Mouse (Mus musculus) stomach, postnatal 0 days (tissue): ENCODE data around the gene Clba1. TPM values are rescaled to one million over a fixed set of nuclear protein-coding genes. Genes with fewer than 3 reads are reported as not detected.

Experiments
- ATAC-seq: fragments of 200-750 bp; cut with Nextera tagmentation; 2 replicates; pipeline ENCODE4 v1.8.0; 2017; ENCODE audit not compliant: low FRiP score, low TSS enrichment
- DNase-seq: peaks from one replicate; pipeline ENCODE4 v3.0.0-alpha.2; 2016; ENCODE audit warnings: low spot score
- H3K27ac ChIP-seq: fragments of 300-500 bp; sonication (generic); replicated peaks from 2 replicates; pipeline ENCODE4 v1.5.1; 2014; ENCODE audit warnings: mild to moderate bottlenecking, control low read depth
- H3K27me3 ChIP-seq: fragments of 300-500 bp; sonication (generic); 2 replicates; pipeline ENCODE4 v1.6.1; 2014; ENCODE audit warnings: low read length; ENCODE audit not compliant: control insufficient read depth, insufficient read depth
- H3K36me3 ChIP-seq: fragments of 300-500 bp; sonication (generic); 2 replicates; pipeline ENCODE4 v1.6.1; 2014; ENCODE audit warnings: low read length, mixed read lengths; ENCODE audit not compliant: control insufficient read depth, insufficient read depth
- H3K4me1 ChIP-seq: fragments of 300-500 bp; sonication (generic); replicated peaks from 2 replicates; pipeline ENCODE4 v1.6.1; 2014; ENCODE audit warnings: antibody characterized with exemption; ENCODE audit not compliant: control insufficient read depth, insufficient read depth
- H3K4me2 ChIP-seq: fragments of 300-500 bp; sonication (generic); replicated peaks from 2 replicates; pipeline ENCODE4 v1.6.1; 2014; ENCODE audit warnings: low read depth, mild to moderate bottlenecking, control low read depth, moderate library complexity
- H3K4me3 ChIP-seq: fragments of 300-500 bp; sonication (generic); 2 replicates; pipeline ENCODE4 v1.5.1; 2014; ENCODE audit warnings: low read depth, low read length, control low read depth
- H3K9ac ChIP-seq: fragments of 300-500 bp; sonication (generic); 2 replicates; pipeline ENCODE4 v1.6.1; 2014; ENCODE audit warnings: mild to moderate bottlenecking, low read length, control low read depth, mixed read lengths
- H3K9me3 ChIP-seq: fragments of 300-500 bp; sonication (generic); 2 replicates; pipeline ENCODE4 v1.6.1; 2016; ENCODE audit warnings: low read length; ENCODE audit not compliant: control insufficient read depth
- CTCF ChIP-seq: IDR thresholded peaks from 2 replicates; pipeline ENCODE4 v1.5.1; 2016; ENCODE audit warnings: antibody characterized with exemption, low read depth, mild to moderate bottlenecking, moderate library complexity
- EP300 ChIP-seq: optimal IDR thresholded peaks from 2 replicates; pipeline ENCODE3; 2016; ENCODE audit warnings: antibody characterized with exemption
- WGBS: fragments of 180-500 bp; shearing (Covaris S2); extraction: QIAGEN DNeasy Blood & Tissue Kit; methylation state at CpG from one replicate; pipeline ENCODE4 v1.1.7; 2014; 5-methylcytosine and 5-hydroxymethylcytosine counted together
- polyA plus RNA-seq: library from polyadenylated mRNA; unstranded; fragments of >200 nt; fragmentation: Nextera tagmentation; extraction: Ambion mirVana; gene quantifications from 2 replicates; pipeline ENCODE4 v1.2.1, GENCODE M21; 2015

The Clba1 gene
- polyA plus RNA-seq, 1 experiment from 2014 or later: 6.8 TPM

GRCm38 (mm10) chr12:112769031-112769430, 39.7 kb upstream of the Clba1 start:
- Histone ChIP-seq H3K9ac (no peak overlapping the region), H3K36me3 (no peaks in the 10 kb centered on the region), H3K4me1 (no peaks in the 10 kb centered on the region), H3K27me3 (no peaks in the 10 kb centered on the region), H3K4me3 (no peak overlapping the region), H3K4me2 (no peak overlapping the region), H3K9me3 (no peaks in the 10 kb centered on the region), H3K27ac (no peak overlapping the region)
- ATAC-seq (no peak), DNase-seq (no peak)
- WGBS: 82% methylated on average over 6 of the region's 6 CpGs
- TF ChIP-seq CTCF: no peak
- no peak for TF ChIP-seq EP300

DNA sequence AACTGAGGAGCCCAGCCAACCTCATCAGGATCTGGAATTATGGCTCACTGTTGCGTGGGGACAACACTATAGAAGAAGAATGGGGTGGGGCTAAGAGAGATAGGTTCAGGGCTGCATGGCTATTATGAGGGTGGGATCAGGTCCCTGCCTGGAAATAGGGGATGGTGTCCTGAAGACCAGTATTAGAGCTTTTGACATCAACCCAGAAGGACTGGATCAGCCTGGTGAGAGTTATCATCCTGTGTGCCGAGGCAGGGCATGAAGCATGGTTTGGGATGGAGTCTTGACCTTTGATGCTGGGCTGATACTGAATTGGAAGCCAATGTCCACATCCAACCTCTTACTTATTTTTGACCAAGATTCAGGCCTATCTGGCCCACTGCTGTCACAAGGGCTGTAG, 39.0 kb upstream of the Clba1 start:
- Histone ChIP-seq H3K36me3 (no peaks in the 10 kb centered on the region), H3K27ac (no peak overlapping the region), H3K4me2 (no peak overlapping the region), H3K4me3 (no peak overlapping the region), H3K27me3 (no peaks in the 10 kb centered on the region), H3K4me1 (no peaks in the 10 kb centered on the region), H3K9ac (no peak overlapping the region), H3K9me3 (no peaks in the 10 kb centered on the region)
- 74% methylated on average over 2 of the region's 2 CpGs for WGBS
- ATAC-seq (no peak), DNase-seq (no peak)
- TF ChIP-seq EP300 (no peak), CTCF (no peak)

GRCm38 (mm10) chr12:112770396-112770795, 38.3 kb upstream of the Clba1 start:
- WGBS: 59% methylated on average over 4 of the region's 4 CpGs
- Histone ChIP-seq H3K9me3 (no peaks in the 10 kb centered on the region), H3K27me3 (no peaks in the 10 kb centered on the region), H3K36me3 (no peaks in the 10 kb centered on the region), H3K9ac (no peak overlapping the region), H3K27ac (no peak overlapping the region), H3K4me3 (no peak overlapping the region), H3K4me1 (no peaks in the 10 kb centered on the region), H3K4me2 (no peak overlapping the region)
- DNase-seq (no peak), ATAC-seq (no peak)
- TF ChIP-seq CTCF (no peak), EP300 (no peak)

DNA sequence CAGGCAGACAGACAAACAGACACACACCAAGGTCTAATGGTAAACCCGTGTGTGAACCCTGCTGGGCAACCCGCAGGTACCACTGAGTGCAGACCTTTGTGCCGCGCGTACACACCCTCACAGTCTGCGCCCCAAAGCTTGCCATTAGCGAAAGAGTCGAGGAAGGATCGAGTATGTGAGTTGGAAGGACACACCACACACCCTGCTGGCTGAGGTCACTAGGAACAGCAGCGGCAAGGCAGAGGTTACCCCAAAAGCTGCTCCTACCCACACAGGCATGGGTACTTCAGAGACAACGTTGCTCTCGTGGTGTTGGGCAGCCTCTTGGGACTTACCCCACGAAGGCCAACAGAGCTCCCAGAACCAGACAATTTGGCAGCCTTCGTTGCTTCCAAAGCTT, 36.4 kb upstream of the Clba1 start:
- Histone ChIP-seq H3K27me3 (no peaks in the 10 kb centered on the region), H3K36me3 (no peaks in the 10 kb centered on the region), H3K27ac (no peak overlapping the region), H3K4me3 (no peak overlapping the region), H3K4me2 (no peak overlapping the region), H3K9ac (no peak overlapping the region), H3K4me1 (no peaks in the 10 kb centered on the region), H3K9me3 (no peaks in the 10 kb centered on the region)
- ATAC-seq: no peak; the same call in 1 of the 2 replicates
- no peak for TF ChIP-seq CTCF
- TF ChIP-seq EP300: no peak
- no peak for DNase-seq
- 93% methylated on average over 14 of the region's 14 CpGs for WGBS

DNA sequence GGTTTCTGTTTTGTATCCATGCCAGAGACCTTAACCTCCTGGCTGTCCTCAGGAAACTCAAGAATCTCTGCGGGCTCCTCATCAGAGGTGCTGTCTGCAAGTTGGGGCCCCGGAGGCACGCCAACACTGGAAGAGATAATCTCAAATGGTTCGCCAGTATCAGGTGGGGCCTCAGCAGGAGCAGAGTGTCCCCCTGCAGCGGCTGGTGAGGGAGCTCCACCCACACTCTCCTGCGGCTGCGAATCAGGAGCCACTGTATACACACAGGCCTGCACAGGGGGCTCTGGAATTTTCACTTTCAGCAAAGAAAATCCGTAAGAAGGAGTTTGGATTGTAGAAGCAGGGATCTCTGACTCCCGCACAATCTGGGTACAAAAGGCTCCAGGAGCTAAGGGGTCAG, 35.4 kb upstream of the Clba1 start:
- Histone ChIP-seq H3K4me3 (no peak overlapping the region), H3K4me1 (no peaks in the 10 kb centered on the region), H3K27ac (no peak overlapping the region), H3K27me3 (no peaks in the 10 kb centered on the region), H3K36me3 (no peaks in the 10 kb centered on the region), H3K9ac (no peak overlapping the region), H3K9me3 (no peaks in the 10 kb centered on the region), H3K4me2 (no peak overlapping the region)
- TF ChIP-seq EP300: no peak
- no peak for TF ChIP-seq CTCF
- DNase-seq: no peak
- 34% methylated on average over 9 of the region's 9 CpGs for WGBS
- ATAC-seq: no peak

- Histone ChIP-seq H3K9ac (no peak overlapping the region), H3K4me1 (no peaks in the 10 kb centered on the region), H3K4me2 (no peak overlapping the region), H3K9me3 (no peaks in the 10 kb centered on the region), H3K4me3 (no peak overlapping the region), H3K27ac (no peak overlapping the region), H3K27me3 (no peaks in the 10 kb centered on the region), H3K36me3 (no peaks in the 10 kb centered on the region)
- DNase-seq (no peak), ATAC-seq (no peak)
- no peak for TF ChIP-seq EP300
- TF ChIP-seq CTCF: no peak
- WGBS: 73% methylated on average over 6 of the region's 6 CpGs
Observed at GRCm38 (mm10) chr12:112774026-112774425, 34.7 kb upstream of the Clba1 start.
